Mouse (Mus musculus): ENCODE results near the gene 1700022I11Rik. TPM values are rescaled to one million over a fixed set of nuclear protein-coding genes. Genes with fewer than 3 reads are reported as not detected.

Gene 1700022I11Rik
- polyA plus RNA-seq, 1 experiment from 2014 or later = 1.3 TPM

DNA sequence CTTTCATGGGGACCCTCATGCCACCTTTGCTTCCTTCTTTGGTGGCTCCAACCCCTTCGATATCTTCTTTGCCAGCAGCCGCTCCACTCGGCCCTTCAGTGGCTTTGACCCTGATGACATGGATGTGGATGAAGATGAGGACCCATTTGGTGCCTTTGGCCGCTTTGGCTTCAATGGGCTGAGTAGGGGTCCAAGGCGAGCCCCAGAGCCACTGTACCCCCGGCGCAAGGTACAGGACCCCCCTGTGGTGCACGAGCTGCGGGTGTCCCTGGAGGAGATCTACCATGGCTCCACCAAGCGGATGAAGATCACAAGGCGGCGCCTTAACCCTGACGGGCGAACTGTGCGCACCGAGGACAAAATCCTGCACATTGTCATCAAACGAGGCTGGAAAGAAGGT is 12.8 kb upstream of the 1700022I11Rik start:
- H3K4me3 ChIP-seq (ENCODE audit: low read length) = no peak overlapping the region
- no peak overlapping the region for H3K4me2 ChIP-seq (ENCODE audit: low read length)
- WGBS = 92% methylated on average over 17 of the region's 17 CpGs
- no peak overlapping the region for H3K9ac ChIP-seq (ENCODE audit: low read depth, low read length)
- no peaks in the 10 kb centered on the region for H3K27me3 ChIP-seq (replicated peaks; ENCODE audit: control insufficient read depth, insufficient read depth, low read length)
- no peaks in the 10 kb centered on the region for H3K9me3 ChIP-seq (ENCODE audit: control insufficient read depth, low read length)
- H3K36me3 ChIP-seq (ENCODE audit: control insufficient read depth, insufficient read depth, low read length) = peaks cover 23% of the 10 kb centered on the region
- H3K27ac ChIP-seq (ENCODE audit: low read depth, low read length) = no peak overlapping the region
- ATAC-seq = no peak
- peaks cover 33% of the 10 kb centered on the region for H3K4me1 ChIP-seq (ENCODE audit: control insufficient read depth, insufficient read depth, low read depth, low read length)

DNA sequence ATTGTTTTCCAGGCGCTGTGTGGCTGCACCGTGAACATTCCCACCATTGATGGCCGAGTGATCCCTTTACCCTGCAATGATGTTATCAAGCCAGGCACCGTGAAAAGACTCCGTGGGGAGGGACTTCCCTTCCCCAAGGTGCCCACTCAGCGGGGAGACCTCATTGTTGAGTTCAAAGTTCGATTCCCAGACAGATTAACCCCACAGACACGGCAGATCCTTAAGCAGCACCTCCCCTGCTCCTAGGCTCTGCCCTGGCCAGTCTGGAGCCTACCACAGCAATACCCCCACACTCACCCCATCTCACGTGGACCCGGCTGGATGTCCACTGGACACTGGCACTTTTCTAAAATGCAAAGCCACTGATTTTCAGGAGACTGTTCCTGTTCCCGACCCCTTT is 12.1 kb upstream of the 1700022I11Rik start:
- no peaks in the 10 kb centered on the region for H3K9me3 ChIP-seq (ENCODE audit: control insufficient read depth, low read length)
- no peak overlapping the region for H3K27ac ChIP-seq (ENCODE audit: low read depth, low read length)
- no peaks in the 10 kb centered on the region for H3K27me3 ChIP-seq (replicated peaks; ENCODE audit: control insufficient read depth, insufficient read depth, low read length)
- H3K4me1 ChIP-seq (ENCODE audit: control insufficient read depth, insufficient read depth, low read depth, low read length) = peaks cover 26% of the 10 kb centered on the region
- H3K9ac ChIP-seq (ENCODE audit: low read depth, low read length) = no peak overlapping the region
- no peak overlapping the region for H3K4me3 ChIP-seq (ENCODE audit: low read length)
- no peak for ATAC-seq
- WGBS = 80% methylated on average over 11 of the region's 11 CpGs
- H3K36me3 ChIP-seq (ENCODE audit: control insufficient read depth, insufficient read depth, low read length) = peaks cover 23% of the 10 kb centered on the region
- H3K4me2 ChIP-seq (ENCODE audit: low read length) = no peak overlapping the region

- H3K36me3 ChIP-seq (ENCODE audit: control insufficient read depth, insufficient read depth, low read length) = peaks cover 23% of the 10 kb centered on the region
- no peak overlapping the region for H3K9ac ChIP-seq (ENCODE audit: low read depth, low read length)
- H3K9me3 ChIP-seq (ENCODE audit: control insufficient read depth, low read length) = no peaks in the 10 kb centered on the region
- H3K27ac ChIP-seq (ENCODE audit: low read depth, low read length) = no peak overlapping the region
- no peaks in the 10 kb centered on the region for H3K27me3 ChIP-seq (replicated peaks; ENCODE audit: control insufficient read depth, insufficient read depth, low read length)
- peaks cover 19% of the 10 kb centered on the region for H3K4me1 ChIP-seq (ENCODE audit: control insufficient read depth, insufficient read depth, low read depth, low read length)
- no peak for ATAC-seq
- WGBS = 87% methylated on average over 8 of the region's 8 CpGs
- H3K4me3 ChIP-seq (ENCODE audit: low read length) = no peak overlapping the region
- H3K4me2 ChIP-seq (ENCODE audit: low read length) = no peak overlapping the region
Measured at GRCm38 (mm10) chr4:42957979-42958378, 11.4 kb upstream of the 1700022I11Rik start.

DNA sequence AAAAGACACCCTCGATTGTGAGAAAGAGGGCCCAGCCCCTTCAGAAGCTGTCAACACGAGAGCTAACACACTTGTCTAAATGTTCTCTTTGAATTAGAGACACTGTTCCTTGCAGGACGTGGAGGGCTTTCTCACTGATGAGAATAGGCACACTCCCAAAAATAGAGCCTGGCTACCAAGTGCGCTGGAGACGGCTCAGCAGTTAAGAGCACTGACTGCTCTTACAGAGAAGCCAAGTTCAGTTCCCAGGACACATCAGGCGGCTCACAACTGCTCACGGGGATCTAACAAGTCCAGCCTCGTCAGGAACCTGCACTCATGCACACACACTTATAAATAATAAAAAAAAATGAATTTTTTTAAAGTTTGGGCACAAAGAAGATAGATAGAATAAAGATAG is 10.5 kb upstream of the 1700022I11Rik start:
- H3K9me3 ChIP-seq (ENCODE audit: control insufficient read depth, low read length) = no peaks in the 10 kb centered on the region
- no peak for ATAC-seq
- 63% methylated on average over 8 of the region's 8 CpGs for WGBS
- H3K9ac ChIP-seq (ENCODE audit: low read depth, low read length) = no peak overlapping the region
- H3K4me2 ChIP-seq (ENCODE audit: low read length) = no peak overlapping the region
- H3K36me3 ChIP-seq (ENCODE audit: control insufficient read depth, insufficient read depth, low read length) = peaks cover 23% of the 10 kb centered on the region
- no peak overlapping the region for H3K4me3 ChIP-seq (ENCODE audit: low read length)
- H3K4me1 ChIP-seq (ENCODE audit: control insufficient read depth, insufficient read depth, low read depth, low read length) = peaks cover 9% of the 10 kb centered on the region
- H3K27ac ChIP-seq (ENCODE audit: low read depth, low read length) = 0 out of 2 replicates have a peak overlapping the region, but pooled peaks have one; percentile 37
- no peaks in the 10 kb centered on the region for H3K27me3 ChIP-seq (replicated peaks; ENCODE audit: control insufficient read depth, insufficient read depth, low read length)

DNA sequence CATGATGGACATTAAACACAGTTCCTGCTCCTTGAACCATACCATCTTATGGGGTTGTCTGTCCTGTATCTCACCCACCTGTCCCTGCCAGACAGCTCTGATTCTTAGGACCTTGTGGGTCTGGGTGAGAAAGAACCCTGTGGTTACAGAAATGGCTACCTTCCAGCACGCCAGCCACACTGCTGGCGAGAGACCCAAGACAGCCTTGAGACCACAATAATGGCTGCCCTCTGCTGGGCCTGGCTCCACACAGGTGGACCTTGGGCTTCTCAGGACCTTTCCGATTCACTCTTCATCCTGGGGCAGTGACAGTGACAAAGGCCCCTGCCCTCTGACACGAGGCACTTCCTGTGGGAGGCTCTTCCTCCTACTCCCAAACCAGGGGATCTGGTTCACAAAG is 10.0 kb upstream of the 1700022I11Rik start:
- H3K27me3 ChIP-seq (replicated peaks; ENCODE audit: control insufficient read depth, insufficient read depth, low read length) = no peaks in the 10 kb centered on the region
- no peak overlapping the region for H3K4me3 ChIP-seq (ENCODE audit: low read length)
- 51% methylated on average over 4 of the region's 4 CpGs for WGBS
- H3K9me3 ChIP-seq (ENCODE audit: control insufficient read depth, low read length) = no peaks in the 10 kb centered on the region
- ATAC-seq = no peak
- H3K36me3 ChIP-seq (ENCODE audit: control insufficient read depth, insufficient read depth, low read length) = peaks cover 23% of the 10 kb centered on the region
- no peak overlapping the region for H3K4me2 ChIP-seq (ENCODE audit: low read length)
- no peak overlapping the region for H3K27ac ChIP-seq (ENCODE audit: low read depth, low read length)
- H3K9ac ChIP-seq (ENCODE audit: low read depth, low read length) = no peak overlapping the region
- H3K4me1 ChIP-seq (ENCODE audit: control insufficient read depth, insufficient read depth, low read depth, low read length) = peaks cover 5% of the 10 kb centered on the region

GRCm38 (mm10) chr4:42961592-42961991 is 7.8 kb upstream of the 1700022I11Rik start:
- no peak for ATAC-seq
- H3K27ac ChIP-seq (ENCODE audit: low read depth, low read length) = no peak overlapping the region
- H3K9me3 ChIP-seq (ENCODE audit: control insufficient read depth, low read length) = no peaks in the 10 kb centered on the region
- H3K4me1 ChIP-seq (ENCODE audit: control insufficient read depth, insufficient read depth, low read depth, low read length) = peaks cover 4% of the 10 kb centered on the region
- H3K27me3 ChIP-seq (replicated peaks; ENCODE audit: control insufficient read depth, insufficient read depth, low read length) = no peaks in the 10 kb centered on the region
- H3K9ac ChIP-seq (ENCODE audit: low read depth, low read length) = no peak overlapping the region
- no peak overlapping the region for H3K4me2 ChIP-seq (ENCODE audit: low read length)
- H3K4me3 ChIP-seq (ENCODE audit: low read length) = no peak overlapping the region
- 24% methylated on average over 4 of the region's 4 CpGs for WGBS
- peaks cover 20% of the 10 kb centered on the region for H3K36me3 ChIP-seq (ENCODE audit: control insufficient read depth, insufficient read depth, low read length)

DNA sequence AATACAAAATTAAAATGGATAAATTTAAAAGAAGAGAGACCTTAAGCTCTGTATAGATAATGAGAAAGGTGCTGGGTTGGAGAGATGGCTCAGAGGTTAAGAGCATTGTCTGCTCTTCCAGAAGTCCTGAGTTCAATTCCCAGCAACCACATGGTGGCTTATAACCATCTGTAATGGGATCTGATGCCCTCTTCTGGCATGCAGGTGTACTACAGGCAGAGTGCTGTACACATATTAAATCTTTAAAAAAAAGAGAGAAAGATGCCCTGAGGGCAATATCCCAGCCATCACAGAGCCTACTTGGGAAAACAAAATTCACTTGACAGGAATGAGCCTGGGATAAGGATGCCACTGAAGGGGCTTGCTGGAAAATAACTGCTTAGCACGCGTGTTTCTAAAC is 5.9 kb upstream of the 1700022I11Rik start:
- no peak overlapping the region for H3K4me3 ChIP-seq (ENCODE audit: low read length)
- WGBS = 90% methylated on average over 2 of the region's 2 CpGs
- H3K36me3 ChIP-seq (ENCODE audit: control insufficient read depth, insufficient read depth, low read length) = 0 out of 2 replicates have a peak, but pooled peaks cover 4% of the 10 kb centered on the region
- H3K4me2 ChIP-seq (ENCODE audit: low read length) = no peak overlapping the region
- H3K27me3 ChIP-seq (replicated peaks; ENCODE audit: control insufficient read depth, insufficient read depth, low read length) = no peaks in the 10 kb centered on the region
- H3K27ac ChIP-seq (ENCODE audit: low read depth, low read length) = no peak overlapping the region
- H3K4me1 ChIP-seq (ENCODE audit: control insufficient read depth, insufficient read depth, low read depth, low read length) = peaks cover 4% of the 10 kb centered on the region
- no peaks in the 10 kb centered on the region for H3K9me3 ChIP-seq (ENCODE audit: control insufficient read depth, low read length)
- H3K9ac ChIP-seq (ENCODE audit: low read depth, low read length) = no peak overlapping the region
- no peak for ATAC-seq

- Histone ChIP-seq H3K4me2 (ENCODE audit: low read length) (peak overlapping the region; percentile 44), H3K9me3 (ENCODE audit: control insufficient read depth, low read length) (no peaks in the 10 kb centered on the region), H3K36me3 (ENCODE audit: control insufficient read depth, insufficient read depth, low read length) (no peaks in the 10 kb centered on the region), H3K4me1 (ENCODE audit: control insufficient read depth, insufficient read depth, low read depth, low read length) (peaks cover 4% of the 10 kb centered on the region), H3K9ac (ENCODE audit: low read depth, low read length) (no peak overlapping the region), H3K27ac (ENCODE audit: low read depth, low read length) (no peak overlapping the region), H3K4me3 (ENCODE audit: low read length) (no peak overlapping the region), H3K27me3 (replicated peaks; ENCODE audit: control insufficient read depth, insufficient read depth, low read length) (no peaks in the 10 kb centered on the region)
- ATAC-seq = peak; percentile 50
- WGBS = 17% methylated on average over 12 of the region's 12 CpGs
Measured at GRCm38 (mm10) chr4:42965039-42965719, 4.2 kb upstream of the 1700022I11Rik start.

- Histone ChIP-seq H3K27ac (ENCODE audit: low read depth, low read length) (no peak overlapping the region), H3K27me3 (replicated peaks; ENCODE audit: control insufficient read depth, insufficient read depth, low read length) (no peaks in the 10 kb centered on the region), H3K9me3 (ENCODE audit: control insufficient read depth, low read length) (no peaks in the 10 kb centered on the region), H3K36me3 (ENCODE audit: control insufficient read depth, insufficient read depth, low read length) (no peaks in the 10 kb centered on the region; the same call in 1 of the 2 replicates), H3K4me3 (ENCODE audit: low read length) (no peak overlapping the region), H3K9ac (ENCODE audit: low read depth, low read length) (no peak overlapping the region), H3K4me2 (ENCODE audit: low read length) (no peak overlapping the region), H3K4me1 (ENCODE audit: control insufficient read depth, insufficient read depth, low read depth, low read length) (no peaks in the 10 kb centered on the region)
- no peak for ATAC-seq
- 84% methylated on average over 4 of the region's 4 CpGs for WGBS
Measured at GRCm38 (mm10) chr4:42972952-42973351, 3.5 kb downstream of the 1700022I11Rik start.
